Mouse (Mus musculus): ENCODE data around the gene Il22ra2. TPM values are rescaled to one million over a fixed set of nuclear protein-coding genes. Genes with fewer than 3 reads are reported as not detected.
"Not testable (repeated sequence)": the region's sequence is repeated elsewhere in the genome, so short reads cannot be mapped to it uniquely, and the experiment has no call there.

Il22ra2 gene
- polyA plus RNA-seq, 1 experiment from 2014 or later, result not detected

DNA sequence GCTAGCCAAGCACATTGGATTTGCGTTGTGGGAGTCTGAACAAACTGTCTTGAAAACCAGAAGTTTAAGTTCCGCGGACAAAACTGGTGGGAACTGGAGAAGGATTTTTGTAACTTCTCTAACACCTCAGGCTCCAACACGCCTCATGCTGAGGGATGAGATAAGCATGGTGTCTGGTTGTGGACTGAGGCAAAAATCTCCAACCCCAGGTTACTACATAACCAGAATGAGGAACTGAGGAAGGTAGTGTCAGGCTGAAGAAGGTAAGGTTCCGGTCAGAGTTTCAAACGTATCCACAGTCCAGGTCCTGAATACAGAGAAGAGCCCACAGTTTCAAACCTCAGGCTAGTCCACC lies 30.5 kb upstream of the Il22ra2 start:
- 24% methylated on average over 6 of the region's 6 CpGs for WGBS
- Histone ChIP-seq H3K27ac (replicated peaks) (no peak overlapping the region), H3K9me3 (no peaks in the 10 kb centered on the region), H3K27me3 (0 out of 2 replicates have a peak, but pooled peaks cover 5% of the 10 kb centered on the region), H3K4me1 (replicated peaks) (peaks cover 23% of the 10 kb centered on the region), H3K4me3 (peak overlapping the region; percentile 75), H3K9ac (no peak overlapping the region), H3K4me2 (peak overlapping the region; percentile 85), H3K36me3 (no peaks in the 10 kb centered on the region)
- no peak; the same call in 1 of the 2 replicates for ATAC-seq (ENCODE audit: low read depth)

DNA sequence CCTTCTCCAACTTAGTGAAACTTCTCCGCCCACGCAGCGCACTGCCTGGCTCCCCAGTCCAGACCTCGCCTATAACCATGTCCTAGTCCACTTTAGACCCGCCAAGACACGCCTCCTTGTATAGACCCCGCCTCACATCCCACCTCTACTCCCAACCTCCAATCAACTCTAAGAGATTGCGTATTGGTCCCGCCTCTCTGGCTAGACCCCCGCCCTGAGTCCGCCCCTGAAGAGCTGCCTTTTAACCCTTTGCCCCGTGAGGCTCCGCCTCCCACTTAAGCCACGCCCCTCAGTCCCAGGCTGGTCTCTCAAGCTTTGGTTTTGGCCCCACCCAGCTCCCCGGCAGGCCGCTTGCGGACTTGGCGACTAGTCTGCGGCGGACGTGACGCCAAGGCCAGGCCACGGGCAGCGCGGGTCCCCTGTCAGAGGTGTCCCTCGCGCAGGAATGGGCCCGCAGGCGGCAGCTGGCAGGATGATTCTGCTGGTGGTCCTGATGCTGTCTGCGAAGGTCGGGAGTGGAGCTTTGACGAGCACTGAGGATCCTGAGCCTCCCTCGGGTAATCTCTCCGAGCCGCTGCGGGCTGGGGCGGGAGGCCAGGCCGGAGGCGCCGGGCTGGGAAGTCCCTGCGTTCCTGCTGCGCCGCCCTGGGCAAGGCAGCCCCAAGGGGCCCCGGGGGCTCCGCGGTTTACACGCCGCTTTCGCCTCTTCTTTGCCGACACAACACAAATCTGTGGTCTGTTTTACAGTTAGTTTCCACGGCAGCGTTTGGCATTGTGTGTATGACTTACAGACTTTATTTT lies 30.0 kb upstream of the Il22ra2 start, which contains the start of gene Ifngr1:
Gene Ifngr1 (plus strand): TSS at position 309 of the 801 bp plus-strand sequence.
- WGBS, result under 1% methylated on average over 52 of the region's 52 CpGs
- no peaks in the 10 kb centered on the region for H3K9me3 ChIP-seq

DNA sequence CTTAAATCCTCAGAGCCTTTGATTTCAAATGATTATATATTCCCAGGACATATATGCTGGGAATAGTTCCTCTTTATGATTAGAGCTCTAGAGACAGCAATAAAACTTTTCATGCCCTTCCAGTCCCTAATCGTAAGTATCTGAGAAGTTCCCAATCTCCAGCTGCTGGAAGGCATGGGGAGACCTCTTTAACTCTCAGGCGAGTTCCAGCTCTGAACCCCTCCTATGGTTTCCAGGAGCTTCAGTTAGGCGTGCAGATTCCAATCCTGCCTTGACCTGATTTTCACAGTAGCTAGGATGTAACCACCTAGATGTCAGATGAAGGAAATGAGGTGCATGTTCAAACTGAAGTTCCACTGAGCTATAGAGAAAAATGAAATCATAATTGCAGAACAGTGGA lies 29.2 kb upstream of the Il22ra2 start:
- Histone ChIP-seq H3K27me3 (0 out of 2 replicates have a peak, but pooled peaks cover 5% of the 10 kb centered on the region), H3K4me3 (peak overlapping the region; percentile 75), H3K27ac (replicated peaks) (no peak overlapping the region), H3K4me2 (peak overlapping the region; percentile 85), H3K4me1 (replicated peaks) (peaks cover 23% of the 10 kb centered on the region), H3K9ac (peak overlapping the region; percentile 84), H3K36me3 (no peaks in the 10 kb centered on the region), H3K9me3 (no peaks in the 10 kb centered on the region)
- WGBS, result 7% methylated on average over 3 of the region's 3 CpGs
- ATAC-seq (ENCODE audit: low read depth), result no peak

More for the DNA sequence above, 30.0 kb upstream of the Il22ra2 start, which contains the start of gene Ifngr1:
- peak; percentile 99 for ATAC-seq (ENCODE audit: low read depth)
- Histone ChIP-seq H3K27me3 (0 out of 2 replicates have a peak, but pooled peaks cover 5% of the 10 kb centered on the region), H3K4me2 (peak within 1 kb of the TSS; percentile 85), H3K4me1 (replicated peaks) (peaks cover 23% of the 10 kb centered on the region), H3K4me3 (peak within 1 kb of the TSS; percentile 75), H3K9ac (peak within 1 kb of the TSS; percentile 84), H3K36me3 (no peaks in the 10 kb centered on the region), H3K27ac (replicated peaks) (peak within 1 kb of the TSS; percentile 78)

DNA sequence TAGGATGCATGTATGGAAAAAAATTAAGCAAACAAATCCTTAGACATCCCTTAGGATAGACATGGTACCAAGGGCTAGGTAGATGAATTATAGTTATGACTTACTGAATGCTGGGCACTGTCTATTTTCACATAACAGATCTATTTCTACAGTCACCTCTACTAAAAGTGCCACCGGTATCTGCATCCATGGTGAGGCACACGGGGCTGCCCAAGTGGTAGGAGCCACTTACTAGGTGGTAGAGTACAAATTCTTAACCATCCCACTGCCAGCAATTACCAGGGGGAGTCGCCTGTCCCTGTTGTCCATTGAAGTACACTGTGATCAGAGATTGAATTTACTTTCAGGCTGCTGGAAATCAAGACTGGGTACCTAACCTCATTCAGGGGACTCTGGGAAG lies 28.5 kb upstream of the Il22ra2 start:
- 90% methylated on average over 3 of the region's 3 CpGs for WGBS
- no peak overlapping the region for H3K4me2 ChIP-seq
- H3K27ac ChIP-seq (replicated peaks), result no peak overlapping the region
- H3K9ac ChIP-seq, result no peak overlapping the region
- H3K4me1 ChIP-seq (replicated peaks), result peaks cover 23% of the 10 kb centered on the region
- no peak for ATAC-seq (ENCODE audit: low read depth)
- no peak overlapping the region for H3K4me3 ChIP-seq
- H3K27me3 ChIP-seq, result 0 out of 2 replicates have a peak, but pooled peaks cover 5% of the 10 kb centered on the region
- H3K36me3 ChIP-seq, result no peaks in the 10 kb centered on the region
- H3K9me3 ChIP-seq, result no peaks in the 10 kb centered on the region

DNA sequence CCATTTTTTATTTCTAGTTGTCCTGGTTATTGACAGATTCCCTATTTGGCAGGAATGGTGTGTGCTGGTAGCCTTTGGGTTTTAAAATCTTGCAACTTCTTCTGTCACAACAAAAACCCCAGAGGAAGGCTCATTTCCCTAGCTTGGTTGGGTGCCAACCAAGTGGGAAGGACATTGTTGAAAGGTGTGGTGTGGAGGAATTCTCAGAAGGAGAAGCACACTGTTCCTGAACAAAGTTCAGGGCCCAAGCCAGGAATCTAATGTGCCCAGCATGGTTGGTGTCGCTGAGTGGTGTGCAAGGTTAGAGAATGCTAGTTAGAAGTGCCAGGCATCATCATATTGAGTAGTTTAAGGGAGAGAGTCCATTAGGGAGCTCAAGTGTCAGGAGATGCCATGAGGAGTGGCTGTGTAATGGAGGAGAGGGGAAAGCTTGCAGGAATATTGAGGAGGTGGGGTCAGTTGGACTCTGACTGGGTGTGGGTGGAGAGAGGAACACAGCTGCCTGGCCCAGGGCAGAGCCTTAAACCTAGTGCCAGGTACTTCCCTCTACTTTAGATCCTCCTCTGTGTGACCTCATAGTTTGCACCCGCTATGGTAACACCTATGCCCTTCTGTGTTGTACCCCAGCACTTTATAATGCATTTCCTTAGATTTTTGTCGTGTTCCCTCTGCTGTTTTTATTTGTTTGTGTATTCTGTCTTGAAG lies 27.4 kb upstream of the Il22ra2 start:
- Histone ChIP-seq H3K4me3 (no peak overlapping the region), H3K9ac (no peak overlapping the region), H3K27me3 (0 out of 2 replicates have a peak, but pooled peaks cover 5% of the 10 kb centered on the region), H3K4me1 (replicated peaks) (peaks cover 23% of the 10 kb centered on the region), H3K36me3 (no peaks in the 10 kb centered on the region), H3K27ac (replicated peaks) (no peak overlapping the region), H3K4me2 (no peak overlapping the region), H3K9me3 (no peaks in the 10 kb centered on the region)
- 83% methylated on average over 3 of the region's 3 CpGs for WGBS
- no peak for ATAC-seq (ENCODE audit: low read depth)

DNA sequence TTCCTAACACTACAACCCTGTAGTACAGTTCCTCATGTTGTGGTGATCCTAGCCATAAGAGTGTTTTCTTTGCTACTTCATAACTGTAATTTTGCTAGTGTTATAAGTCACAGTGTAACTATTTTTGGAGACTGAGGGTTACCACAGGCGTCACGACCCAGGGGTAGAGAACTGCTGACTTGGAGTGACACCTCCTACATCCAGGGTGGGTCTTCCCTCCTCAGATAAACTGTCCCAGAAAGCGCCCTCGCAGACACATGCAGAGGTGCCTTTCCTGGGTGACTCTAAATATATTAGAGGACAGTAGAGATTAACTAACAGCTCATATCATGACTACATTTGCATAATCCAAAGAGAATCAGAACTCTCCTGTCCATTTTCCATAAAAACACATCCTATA lies 24.9 kb upstream of the Il22ra2 start:
- H3K27me3 ChIP-seq, result no peaks in the 10 kb centered on the region
- H3K9ac ChIP-seq, result no peak overlapping the region
- no peaks in the 10 kb centered on the region for H3K9me3 ChIP-seq
- no peak overlapping the region for H3K27ac ChIP-seq (replicated peaks)
- no peak for ATAC-seq (ENCODE audit: low read depth)
- H3K4me3 ChIP-seq, result no peak overlapping the region
- peaks cover 9% of the 10 kb centered on the region for H3K36me3 ChIP-seq
- 93% methylated on average over 4 of the region's 4 CpGs for WGBS
- H3K4me1 ChIP-seq (replicated peaks), result peaks cover 23% of the 10 kb centered on the region
- H3K4me2 ChIP-seq, result no peak overlapping the region

DNA sequence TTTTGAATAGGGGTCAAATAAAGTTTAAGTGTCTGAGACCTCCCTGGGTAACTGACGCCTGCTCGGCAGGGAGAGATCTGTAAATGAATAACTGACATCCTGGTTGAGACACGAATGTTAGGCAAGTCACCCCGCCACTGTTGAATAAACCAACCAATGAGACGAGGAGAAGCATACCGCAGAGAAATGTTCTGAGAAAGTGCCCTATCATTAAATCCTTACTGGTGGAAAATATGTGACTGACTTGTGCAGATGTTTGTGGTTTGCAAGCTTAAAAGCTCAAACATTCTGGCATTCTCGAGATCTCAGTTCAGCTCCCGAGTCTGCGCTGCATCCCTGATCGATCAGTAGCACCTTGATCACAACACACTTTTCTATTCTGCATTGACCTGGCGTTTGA lies 23.7 kb upstream of the Il22ra2 start:
- H3K27ac ChIP-seq (replicated peaks), result no peak overlapping the region
- peaks cover 14% of the 10 kb centered on the region for H3K36me3 ChIP-seq
- H3K9ac ChIP-seq, result no peak overlapping the region
- 71% methylated on average over 11 of the region's 11 CpGs for WGBS
- no peak overlapping the region for H3K4me2 ChIP-seq
- H3K4me1 ChIP-seq (replicated peaks), result peaks cover 14% of the 10 kb centered on the region; the same call in 1 of the 2 replicates
- no peak for ATAC-seq (ENCODE audit: low read depth)
- H3K27me3 ChIP-seq, result no peaks in the 10 kb centered on the region
- no peak overlapping the region for H3K4me3 ChIP-seq
- H3K9me3 ChIP-seq, result no peaks in the 10 kb centered on the region

DNA sequence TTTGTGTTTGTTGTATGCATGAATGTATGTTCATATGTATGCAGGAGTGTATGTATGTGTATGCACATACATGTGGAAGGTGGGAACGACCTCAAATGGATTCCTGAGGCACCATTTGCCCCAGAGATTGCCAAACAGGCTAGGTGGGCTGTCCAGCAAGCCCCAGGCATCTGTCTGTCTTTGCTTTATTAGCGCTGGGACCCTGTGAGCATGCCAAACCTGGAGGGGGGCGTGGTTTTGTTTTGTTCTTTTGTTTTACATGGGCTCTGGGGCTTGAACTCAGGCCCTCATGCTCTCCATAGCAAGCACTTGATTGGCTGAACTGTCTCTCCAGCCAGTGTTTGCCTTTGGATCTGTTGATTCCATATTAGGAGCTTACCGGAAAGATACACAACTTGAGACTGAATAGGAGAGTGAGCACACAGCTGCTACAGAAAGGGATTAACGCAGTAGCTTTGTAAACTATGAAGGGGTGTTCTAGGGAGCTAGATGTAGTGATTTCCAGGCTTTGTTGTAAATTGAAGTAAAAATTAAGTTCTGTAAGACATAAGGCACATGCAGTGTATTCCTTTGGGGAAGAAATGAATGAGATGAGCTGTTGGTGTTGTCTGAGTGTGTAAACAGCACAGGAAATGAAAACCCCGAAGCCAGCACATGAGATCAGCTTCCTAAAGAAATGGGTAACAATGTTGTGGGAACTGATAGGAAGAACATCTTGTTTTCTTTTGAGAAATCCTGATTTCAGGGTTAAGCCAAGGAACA lies 22.3 kb upstream of the Il22ra2 start:
- Histone ChIP-seq H3K9me3 (no peaks in the 10 kb centered on the region), H3K9ac (no peak overlapping the region), H3K27me3 (no peaks in the 10 kb centered on the region), H3K4me1 (replicated peaks) (0 out of 2 replicates have a peak, but pooled peaks cover 3% of the 10 kb centered on the region), H3K36me3 (peaks cover 22% of the 10 kb centered on the region), H3K27ac (replicated peaks) (no peak overlapping the region), H3K4me2 (no peak overlapping the region), H3K4me3 (no peak overlapping the region)
- no peak for ATAC-seq (ENCODE audit: low read depth)
- WGBS, result 75% methylated on average over 6 of the region's 6 CpGs

DNA sequence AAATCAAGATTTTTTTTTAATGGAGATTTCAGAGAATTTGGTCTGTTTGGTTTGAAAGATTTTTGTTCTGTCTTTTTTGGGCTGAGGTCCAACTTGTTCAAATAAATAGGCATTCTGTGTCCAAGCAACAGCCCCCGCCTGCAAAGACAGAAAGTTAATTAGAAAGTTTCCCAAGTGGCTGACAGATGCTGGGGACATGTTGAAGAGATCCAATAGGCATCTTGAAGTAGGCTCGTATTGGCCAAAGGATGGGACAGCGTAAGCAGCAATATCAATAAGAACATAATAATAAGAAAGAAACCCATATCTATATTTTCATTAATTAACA lies 21.7 kb upstream of the Il22ra2 start:
- no peak overlapping the region for H3K27ac ChIP-seq (replicated peaks)
- no peak for ATAC-seq (ENCODE audit: low read depth)
- no peak overlapping the region for H3K4me2 ChIP-seq
- no peak overlapping the region for H3K9ac ChIP-seq
- H3K4me3 ChIP-seq, result no peak overlapping the region
- H3K9me3 ChIP-seq, result no peaks in the 10 kb centered on the region
- H3K36me3 ChIP-seq, result peaks cover 27% of the 10 kb centered on the region
- whole genome bisulfite sequencing, result 90% methylated on average over 3 of the region's 3 CpGs
- no peaks in the 10 kb centered on the region for H3K4me1 ChIP-seq (replicated peaks)
- H3K27me3 ChIP-seq, result no peaks in the 10 kb centered on the region

DNA sequence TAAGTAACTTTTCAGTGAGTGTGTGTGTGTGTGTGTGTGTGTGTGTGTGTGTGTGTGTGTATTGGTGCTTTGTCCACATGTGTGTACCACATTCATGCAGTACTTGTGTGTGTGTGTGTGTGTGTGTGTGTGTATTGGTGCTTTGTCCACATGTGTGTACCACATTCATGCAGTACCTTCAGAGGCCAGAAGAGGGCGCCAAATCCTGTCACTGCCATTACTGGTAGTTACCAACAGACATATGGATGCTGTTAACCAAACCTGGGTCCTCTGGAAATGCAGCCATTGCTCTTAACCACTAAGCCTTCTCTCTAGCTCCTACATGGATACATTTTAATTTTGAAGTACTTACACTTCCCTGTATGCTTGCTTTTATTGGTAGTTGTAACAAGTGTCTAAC lies 20.3 kb upstream of the Il22ra2 start:
- not testable (repeated sequence) for ATAC-seq (ENCODE audit: low read depth); H3K4me1 ChIP-seq (replicated peaks); H3K9ac ChIP-seq; H3K9me3 ChIP-seq; H3K4me3 ChIP-seq; H3K27me3 ChIP-seq; H3K27ac ChIP-seq (replicated peaks); H3K4me2 ChIP-seq
- 24% methylated on average over 1 of the region's 1 CpGs for WGBS
- H3K36me3 ChIP-seq, result peaks cover 41% of the 10 kb centered on the region

DNA sequence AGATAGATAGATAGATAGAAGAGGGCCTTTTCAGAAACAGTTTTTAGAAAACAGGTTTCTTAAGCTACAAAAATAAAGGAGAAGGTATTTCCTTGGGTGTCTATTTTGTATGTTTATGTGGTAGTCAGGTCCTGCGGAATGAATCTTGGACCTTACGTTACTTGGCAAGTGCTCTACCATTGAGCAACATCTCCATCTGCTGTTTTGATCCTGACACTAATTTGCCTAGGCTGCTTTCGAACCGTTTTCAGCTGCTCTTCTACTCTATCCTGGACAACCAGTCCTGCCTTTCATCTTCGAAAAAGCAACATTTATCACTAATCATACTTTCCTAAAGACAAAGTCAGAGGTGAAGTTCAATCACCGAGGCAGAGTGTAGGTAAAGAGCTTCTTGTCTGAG lies 18.6 kb upstream of the Il22ra2 start:
- Histone ChIP-seq H3K9me3 (no peaks in the 10 kb centered on the region), H3K4me2 (no peak overlapping the region), H3K4me3 (no peak overlapping the region), H3K27me3 (no peaks in the 10 kb centered on the region), H3K9ac (no peak overlapping the region), H3K36me3 (peaks cover 46% of the 10 kb centered on the region), H3K4me1 (replicated peaks) (no peaks in the 10 kb centered on the region), H3K27ac (replicated peaks) (no peak overlapping the region)
- ATAC-seq (ENCODE audit: low read depth), result no peak
- WGBS, result 92% methylated on average over 6 of the region's 6 CpGs

DNA sequence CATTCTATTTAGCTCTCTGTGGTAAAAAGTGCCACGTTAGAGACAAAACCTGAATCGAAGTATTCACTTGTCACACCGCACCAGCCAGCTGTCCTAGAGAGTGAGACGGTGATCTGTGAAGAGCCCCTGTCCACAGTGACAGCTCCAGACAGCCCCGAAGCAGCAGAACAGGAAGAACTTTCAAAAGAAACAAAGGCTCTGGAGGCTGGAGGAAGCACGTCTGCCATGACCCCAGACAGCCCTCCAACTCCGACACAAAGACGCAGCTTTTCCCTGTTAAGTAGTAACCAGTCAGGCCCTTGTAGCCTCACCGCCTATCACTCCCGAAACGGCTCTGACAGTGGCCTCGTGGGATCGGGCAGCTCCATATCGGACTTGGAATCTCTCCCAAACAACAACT lies 12.7 kb upstream of the Il22ra2 start:
- Histone ChIP-seq H3K4me2 (no peak overlapping the region), H3K4me1 (replicated peaks) (no peaks in the 10 kb centered on the region), H3K9me3 (no peaks in the 10 kb centered on the region), H3K9ac (no peak overlapping the region), H3K27ac (replicated peaks) (no peak overlapping the region), H3K27me3 (no peaks in the 10 kb centered on the region), H3K4me3 (no peak overlapping the region), H3K36me3 (peaks cover 28% of the 10 kb centered on the region)
- ATAC-seq (ENCODE audit: low read depth), result no peak
- WGBS, result 52% methylated on average over 14 of the region's 14 CpGs

Measured in neural tube, embryonic 13.5 days (tissue).